Mouse (Mus musculus): ENCODE measurements around the gene Gm20909. TPM values are rescaled to one million over a fixed set of nuclear protein-coding genes. Genes with fewer than 3 reads are reported as not detected.
"Not testable (repeated sequence)": the region's sequence is repeated elsewhere in the genome, so short reads cannot be mapped to it uniquely, and the experiment has no call there.

Gene Gm20909
- polyA plus RNA-seq (2016; fragmentation: Nextera tagmentation; extraction: Ambion mirVana): not detected in 2 replicates

- not testable (repeated sequence) for H3K27me3 ChIP-seq (ENCODE audit: insufficient read depth, poor library complexity, severe bottlenecking); DNase-seq (ENCODE audit: low spot score); H3K9me3 ChIP-seq; H3K27ac ChIP-seq; H3K36me3 ChIP-seq; H3K4me3 ChIP-seq; H3K4me1 ChIP-seq
- WGBS: no CpG with 5 or more reads among the region's 4 CpGs
Observed at GRCm38 (mm10) chrY:21164270-21164669, at the start of gene Gm20909. Gene Gm20909, plus strand, starts transcription at chrY:21164570.

Other genes starting within 250 kb of the Gm20909 start
- gene Gm29866, start 170.9 kb upstream of the Gm20909 start, polyA plus RNA-seq (2016; fragmentation: Nextera tagmentation; extraction: Ambion mirVana): not detected in 2 replicates
- not detected in 2 replicates for gene Gm20865, start 77.0 kb downstream of the Gm20909 start, polyA plus RNA-seq (2016; fragmentation: Nextera tagmentation; extraction: Ambion mirVana)